Mouse (Mus musculus): ENCODE measurements around the gene Abt1. TPM values are rescaled to one million over a fixed set of nuclear protein-coding genes. Genes with fewer than 3 reads are reported as not detected.
"Not testable (repeated sequence)": the region's sequence is repeated elsewhere in the genome, so short reads cannot be mapped to it uniquely, and the experiment has no call there.

Gene Abt1
- polyA plus RNA-seq, 1 experiment from 2014 or later = 12.0 TPM

- WGBS = 5% methylated on average over 29 of the region's 29 CpGs
- H3K9me3 ChIP-seq (replicated peaks) = no peaks in the 10 kb centered on the region
Observed at GRCm38 (mm10) chr13:23411311-23412210, 12.1 kb downstream of the Abt1 start.

DNA sequence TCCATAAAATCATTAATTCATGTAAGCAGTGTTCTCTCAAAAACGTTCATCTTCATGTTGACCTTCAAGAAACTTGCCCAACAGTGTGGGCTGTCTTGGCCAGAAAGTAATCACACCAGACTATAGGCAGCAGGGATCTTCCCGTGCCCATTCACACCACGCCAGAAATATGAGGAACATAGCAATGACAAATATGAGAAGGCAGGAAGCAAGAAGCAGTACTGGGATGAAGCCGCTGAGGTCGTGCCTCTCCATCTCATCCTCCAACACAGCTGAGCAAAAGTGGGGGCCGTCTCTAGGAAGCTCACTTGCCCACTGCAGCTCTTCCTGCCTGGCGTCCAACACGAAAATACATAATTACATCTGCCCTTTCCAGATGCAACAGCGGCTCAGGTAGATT lies 13.0 kb downstream of the Abt1 start:
- Histone ChIP-seq H3K27ac (no peak overlapping the region), H3K9ac (no peak overlapping the region), H3K4me2 (replicated peaks) (no peak overlapping the region), H3K27me3 (peaks cover 26% of the 10 kb centered on the region), H3K9me3 (replicated peaks) (no peaks in the 10 kb centered on the region), H3K36me3 (no peaks in the 10 kb centered on the region), H3K4me1 (peaks cover 6% of the 10 kb centered on the region; the same call in 1 of the 2 replicates), H3K4me3 (no peak overlapping the region)
- WGBS = 75% methylated on average over 9 of the region's 9 CpGs
- no peak for ATAC-seq (ENCODE audit: low FRiP score)

More at GRCm38 (mm10) chr13:23411311-23412210, 12.1 kb downstream of the Abt1 start:
- Histone ChIP-seq H3K4me1 (peaks cover 6% of the 10 kb centered on the region; the same call in 1 of the 2 replicates), H3K27me3 (peaks cover 26% of the 10 kb centered on the region), H3K36me3 (no peaks in the 10 kb centered on the region), H3K4me3 (peak overlapping the region; percentile 31), H3K9ac (no peak overlapping the region), H3K27ac (no peak overlapping the region), H3K4me2 (replicated peaks) (peak overlapping the region; percentile 57)
- ATAC-seq (ENCODE audit: low FRiP score) = no peak

DNA sequence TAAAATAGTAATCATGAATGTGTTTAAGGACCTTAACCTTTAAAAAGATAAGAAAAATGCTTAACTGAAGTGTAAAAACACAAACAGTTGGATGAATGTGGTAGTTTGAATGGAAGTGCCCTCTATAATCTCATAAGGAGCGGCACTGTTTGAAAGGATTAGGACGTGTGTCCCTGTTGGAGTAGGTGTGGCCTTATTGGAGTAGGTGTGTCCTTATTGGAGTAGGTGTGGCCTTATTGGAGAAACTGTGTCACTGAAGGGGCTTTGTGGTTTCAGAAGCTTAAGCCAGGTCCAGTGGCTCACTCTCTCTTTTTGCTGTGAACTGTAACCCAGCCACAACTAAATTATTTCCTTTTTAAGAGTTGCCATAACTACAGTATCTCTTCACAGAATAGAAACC lies 21.0 kb downstream of the Abt1 start:
- Histone ChIP-seq H3K4me2 (replicated peaks) (no peak overlapping the region), H3K27ac (no peak overlapping the region), H3K4me3 (no peak overlapping the region), H3K9ac (no peak overlapping the region), H3K27me3 (peaks cover 26% of the 10 kb centered on the region), H3K9me3 (replicated peaks) (0 out of 2 replicates have a peak, but pooled peaks cover 3% of the 10 kb centered on the region), H3K36me3 (no peaks in the 10 kb centered on the region), H3K4me1 (peaks cover 5% of the 10 kb centered on the region; the same call in 1 of the 2 replicates)
- WGBS = 2% methylated on average over 2 of the region's 2 CpGs
- ATAC-seq (ENCODE audit: low FRiP score) = no peak

- H3K4me3 ChIP-seq = peak overlapping the region; percentile 31
- no peaks in the 10 kb centered on the region for H3K36me3 ChIP-seq
- H3K27me3 ChIP-seq = peaks cover 33% of the 10 kb centered on the region
- ATAC-seq (ENCODE audit: low FRiP score) = peak; percentile 78
- WGBS = 3% methylated on average over 19 of the region's 19 CpGs
- no peak overlapping the region for H3K27ac ChIP-seq
- H3K9me3 ChIP-seq (replicated peaks) = 0 out of 2 replicates have a peak, but pooled peaks cover 3% of the 10 kb centered on the region
- peaks cover 5% of the 10 kb centered on the region; the same call in 1 of the 2 replicates for H3K4me1 ChIP-seq
- peak overlapping the region; percentile 32; the same call in 1 of the 2 replicates for H3K9ac ChIP-seq
- H3K4me2 ChIP-seq (replicated peaks) = peak overlapping the region; percentile 53
Observed at GRCm38 (mm10) chr13:23401683-23402527, 21.8 kb downstream of the Abt1 start.

- Histone ChIP-seq H3K27ac (no peak overlapping the region), H3K9ac (no peak overlapping the region), H3K27me3 (peaks cover 41% of the 10 kb centered on the region), H3K4me2 (replicated peaks) (peak overlapping the region; percentile 53), H3K36me3 (no peaks in the 10 kb centered on the region), H3K4me3 (peak overlapping the region; percentile 31; the same call in 1 of the 2 replicates), H3K9me3 (replicated peaks) (0 out of 2 replicates have a peak, but pooled peaks cover 3% of the 10 kb centered on the region), H3K4me1 (peaks cover 5% of the 10 kb centered on the region; the same call in 1 of the 2 replicates)
- ATAC-seq (ENCODE audit: low FRiP score) = no peak
- WGBS = 5% methylated on average over 24 of the region's 24 CpGs
Observed at GRCm38 (mm10) chr13:23400771-23401682, 22.6 kb downstream of the Abt1 start.

GRCm38 (mm10) chr13:23396913-23397312 lies 26.8 kb downstream of the Abt1 start:
- H3K27ac ChIP-seq; H3K4me2 ChIP-seq (replicated peaks); ATAC-seq (ENCODE audit: low FRiP score); H3K9ac ChIP-seq; H3K36me3 ChIP-seq; H3K4me1 ChIP-seq; H3K4me3 ChIP-seq; H3K9me3 ChIP-seq (replicated peaks): not testable (repeated sequence)
- WGBS = 11% methylated on average over 14 of the region's 14 CpGs
- peaks cover 66% of the 10 kb centered on the region for H3K27me3 ChIP-seq

- ATAC-seq (ENCODE audit: low FRiP score) = no peak
- Histone ChIP-seq H3K27me3 (peaks cover 66% of the 10 kb centered on the region), H3K4me1 (0 out of 2 replicates have a peak, but pooled peaks cover 5% of the 10 kb centered on the region), H3K4me2 (replicated peaks) (peak overlapping the region; percentile 68), H3K9ac (0 out of 2 replicates have a peak overlapping the region, but pooled peaks have one; percentile 6), H3K36me3 (no peaks in the 10 kb centered on the region), H3K4me3 (peak overlapping the region; percentile 40), H3K27ac (no peak overlapping the region), H3K9me3 (replicated peaks) (no peaks in the 10 kb centered on the region)
- WGBS = under 1% methylated on average over 31 of the region's 31 CpGs
Observed at GRCm38 (mm10) chr13:23396246-23396703, 27.4 kb downstream of the Abt1 start.

- H3K27ac ChIP-seq = no peak overlapping the region
- 0 out of 2 replicates have a peak overlapping the region, but pooled peaks have one; percentile 6 for H3K9ac ChIP-seq
- 0 out of 2 replicates have a peak, but pooled peaks cover 5% of the 10 kb centered on the region for H3K4me1 ChIP-seq
- peaks cover 66% of the 10 kb centered on the region for H3K27me3 ChIP-seq
- H3K9me3 ChIP-seq (replicated peaks) = no peaks in the 10 kb centered on the region
- H3K36me3 ChIP-seq = no peaks in the 10 kb centered on the region
- WGBS = 4% methylated on average over 43 of the region's 43 CpGs
- no peak for ATAC-seq (ENCODE audit: low FRiP score)
- H3K4me3 ChIP-seq = peak overlapping the region; percentile 40
- H3K4me2 ChIP-seq (replicated peaks) = peak overlapping the region; percentile 68
Observed at GRCm38 (mm10) chr13:23395301-23396245, 28.1 kb downstream of the Abt1 start.

DNA sequence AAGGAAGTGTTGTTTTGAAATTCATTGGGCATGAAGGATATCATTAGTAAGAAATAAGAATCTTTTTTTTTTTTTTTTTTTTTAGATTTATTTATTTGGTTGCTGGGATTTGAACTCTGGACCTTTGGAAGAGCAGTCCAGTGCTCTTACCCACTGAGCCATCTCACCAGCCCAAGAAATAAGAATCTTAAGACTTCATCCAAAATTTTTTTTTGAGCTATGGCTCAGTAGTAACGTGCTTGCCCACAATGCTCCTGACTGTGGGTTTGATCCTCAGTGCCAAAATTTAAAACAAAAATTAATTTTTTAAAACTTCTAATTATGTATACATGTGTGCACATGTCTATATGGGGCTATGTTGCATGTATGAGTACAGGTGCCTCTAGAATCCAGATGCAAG lies 36.1 kb downstream of the Abt1 start:
- Histone ChIP-seq H3K4me3 (no peak overlapping the region), H3K4me2 (replicated peaks) (no peak overlapping the region), H3K27me3 (no peaks in the 10 kb centered on the region), H3K4me1 (no peaks in the 10 kb centered on the region), H3K27ac (no peak overlapping the region), H3K9ac (no peak overlapping the region), H3K36me3 (no peaks in the 10 kb centered on the region), H3K9me3 (replicated peaks) (no peaks in the 10 kb centered on the region)
- 79% methylated on average over 1 of the region's 1 CpGs for WGBS
- no peak for ATAC-seq (ENCODE audit: low FRiP score)

- Histone ChIP-seq H3K36me3 (no peaks in the 10 kb centered on the region), H3K9ac (no peak overlapping the region), H3K27ac (no peak overlapping the region), H3K4me3 (no peak overlapping the region), H3K9me3 (replicated peaks) (no peaks in the 10 kb centered on the region), H3K27me3 (no peaks in the 10 kb centered on the region), H3K4me2 (replicated peaks) (no peak overlapping the region), H3K4me1 (no peaks in the 10 kb centered on the region)
- no peak for ATAC-seq (ENCODE audit: low FRiP score)
- 49% methylated on average over 1 of the region's 1 CpGs for WGBS
Observed at GRCm38 (mm10) chr13:23383127-23383526, 40.5 kb downstream of the Abt1 start.
